Mouse (Mus musculus) thymus, adult 2 months (tissue): ENCODE data around the gene Nhs.

ENCODE experiments used
- CTCF ChIP-seq: fragments of 200-500 bp; IDR thresholded peaks from 2 replicates; pipeline ENCODE4 v1.5.1; 2012; ENCODE audit warnings: mild to moderate bottlenecking, control low read depth, low read length, moderate library complexity, borderline replicate concordance; ENCODE audit not compliant: control insufficient read depth, poor library complexity, insufficient read depth; ENCODE audit errors: extremely low read depth
- POLR2A ChIP-seq: fragments of 200-500 bp; IDR thresholded peaks from 2 replicates; pipeline ENCODE4 v1.6.1; 2012; ENCODE audit warnings: mild to moderate bottlenecking, low read length, control low read depth, moderate library complexity; ENCODE audit not compliant: control insufficient read depth, poor library complexity, insufficient read depth; ENCODE audit errors: extremely low read depth

GRCm38 (mm10) chrX:162055635-162056034 is 103.9 kb downstream of the Nhs start:
- TF ChIP-seq CTCF (no peak), POLR2A (no peak)
